Mouse (Mus musculus): ENCODE measurements around the gene Gm10277. TPM values are rescaled to one million over a fixed set of nuclear protein-coding genes. Genes with fewer than 3 reads are reported as not detected.
A peak's percentile ranks its signal among the peaks of the same experiment; 100 is the strongest.

Gm10277 gene
- not detected for total RNA-seq (2021)
- long read RNA-seq, experiment 1: 0 reads
- long read RNA-seq, experiment 2: 0 reads

DNA sequence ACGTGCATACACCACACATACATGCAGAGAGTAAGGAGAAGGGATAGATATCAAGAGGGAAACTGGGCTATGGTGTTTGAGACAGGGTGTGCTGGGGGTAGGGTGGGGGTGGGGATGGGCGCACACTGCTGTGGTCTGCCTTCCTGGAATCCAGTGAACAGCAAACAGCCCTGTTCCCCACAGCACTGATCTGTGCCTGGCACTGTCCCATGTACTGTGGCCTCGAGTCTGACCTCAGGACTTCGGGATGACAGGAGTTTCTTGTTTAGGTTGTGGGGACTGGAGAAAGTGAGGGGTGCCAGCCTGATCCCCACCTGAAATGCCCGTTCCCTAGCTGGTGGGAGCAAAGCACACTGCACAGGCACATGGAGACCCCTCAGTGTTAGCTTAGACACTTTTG, at the start of gene Gm10277:
TSS of gene Gm10277 (minus strand) at position 41 of the 400 bp plus-strand sequence.
- DNase-seq (ENCODE audit: low spot score in 2 of 2): no peak

DNA sequence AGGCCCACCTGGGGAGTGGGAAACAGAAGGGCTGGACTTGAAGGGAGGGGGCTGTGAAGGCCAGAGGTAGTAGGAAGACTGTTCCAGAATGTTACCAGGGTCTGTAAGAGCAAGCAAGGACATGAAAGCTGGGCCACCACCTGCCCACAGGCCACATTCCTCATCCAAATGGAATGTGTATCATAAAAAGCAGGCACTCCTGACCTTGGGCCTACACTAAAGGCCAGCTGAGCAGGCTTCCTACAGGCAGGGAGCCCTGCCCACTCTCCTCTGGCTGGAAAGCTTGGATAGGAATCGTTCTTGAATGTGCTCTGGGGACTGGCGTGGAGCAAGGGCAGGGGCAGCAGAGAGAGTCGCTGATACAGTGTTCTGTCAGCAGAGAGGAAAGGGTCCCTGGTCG, 49.2 kb upstream of the Gm10277 start:
- peak in 1 of 2 experiments; percentile 23 for DNase-seq (ENCODE audit: low spot score in 2 of 2)

DNA sequence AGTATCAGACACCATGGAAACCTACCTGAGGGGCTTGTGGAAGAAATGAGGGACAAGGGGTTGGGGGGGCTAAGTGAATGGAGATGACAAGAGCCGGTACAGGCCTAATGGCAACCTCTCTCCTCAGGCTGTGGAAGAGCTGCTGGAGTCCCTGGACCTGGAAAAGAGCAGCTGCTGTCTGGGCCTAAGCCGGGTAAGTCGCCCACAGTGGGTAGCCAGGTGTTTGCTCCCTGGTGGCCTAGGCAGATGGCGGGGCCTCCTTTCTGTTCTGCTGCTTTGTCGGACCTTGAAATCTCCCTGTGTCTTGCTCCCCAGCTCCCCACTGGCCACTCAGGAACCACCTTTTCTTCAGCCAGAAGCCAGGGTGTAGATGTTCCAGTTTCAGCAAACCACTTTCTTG, 48.7 kb upstream of the Gm10277 start:
- DNase-seq (ENCODE audit: low spot score in 2 of 2): no peak

DNA sequence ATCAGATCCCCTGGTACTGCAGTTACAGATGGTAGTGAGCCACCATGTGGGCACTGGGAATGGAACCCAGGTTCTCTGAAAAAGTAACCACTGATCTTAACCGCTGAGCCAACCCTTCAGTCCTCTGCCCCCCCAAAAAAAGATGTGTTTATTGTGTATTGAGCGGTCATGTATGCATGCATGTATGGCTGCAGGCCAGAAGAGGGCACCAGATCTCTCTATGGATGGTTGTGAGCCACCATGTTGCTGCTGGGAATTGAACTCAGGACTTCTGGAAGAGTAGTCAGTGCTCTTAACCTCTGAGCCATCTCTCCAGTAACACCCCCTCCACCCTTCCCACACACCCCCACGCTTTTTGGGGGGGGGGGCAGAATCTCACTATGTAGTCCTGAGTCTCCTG, 47.6 kb upstream of the Gm10277 start:
- DNase-seq (ENCODE audit: low spot score in 2 of 2): no peak

DNA sequence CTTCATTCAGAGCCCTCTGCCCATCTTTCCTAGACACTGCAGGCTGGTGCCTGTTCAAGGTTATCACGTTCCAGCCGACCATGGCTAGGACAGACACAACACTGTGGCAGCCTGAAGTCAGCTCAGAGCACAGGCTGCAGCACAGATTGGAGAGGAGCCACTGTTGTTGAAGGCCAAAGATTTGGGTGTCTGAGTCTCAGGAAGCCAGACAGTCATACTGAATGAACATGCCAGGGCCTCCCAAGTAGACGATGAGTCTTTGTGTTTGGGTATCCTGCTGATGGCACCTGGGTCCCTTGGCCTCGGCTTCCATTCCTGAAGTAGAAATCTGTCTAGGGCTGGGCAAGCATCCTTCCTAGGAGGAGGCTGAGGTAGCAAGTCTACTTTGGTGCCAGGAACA, 45.0 kb upstream of the Gm10277 start:
- DNase-seq (ENCODE audit: low spot score in 2 of 2): no peak

DNA sequence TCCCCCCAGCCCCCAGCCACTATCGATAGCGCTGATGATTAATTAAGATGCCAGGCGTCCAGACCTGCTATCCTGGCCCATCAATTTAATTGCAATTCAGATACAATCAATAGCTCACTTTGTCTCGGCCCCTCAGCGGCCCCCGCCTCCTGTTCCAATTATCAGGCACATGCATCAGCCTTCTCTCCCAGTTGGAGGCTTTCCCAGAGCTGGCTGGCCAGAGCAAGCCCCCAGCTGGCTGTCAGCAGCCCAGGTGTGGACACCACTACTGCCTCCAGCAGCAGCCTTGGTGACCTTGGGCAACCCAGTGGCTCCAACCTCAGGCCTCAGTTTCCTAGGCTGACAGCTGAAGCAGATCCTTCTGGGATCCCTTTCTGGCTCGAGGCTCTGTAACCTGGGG, 43.3 kb upstream of the Gm10277 start:
- DNase-seq (ENCODE audit: low spot score in 2 of 2): no peak

DNA sequence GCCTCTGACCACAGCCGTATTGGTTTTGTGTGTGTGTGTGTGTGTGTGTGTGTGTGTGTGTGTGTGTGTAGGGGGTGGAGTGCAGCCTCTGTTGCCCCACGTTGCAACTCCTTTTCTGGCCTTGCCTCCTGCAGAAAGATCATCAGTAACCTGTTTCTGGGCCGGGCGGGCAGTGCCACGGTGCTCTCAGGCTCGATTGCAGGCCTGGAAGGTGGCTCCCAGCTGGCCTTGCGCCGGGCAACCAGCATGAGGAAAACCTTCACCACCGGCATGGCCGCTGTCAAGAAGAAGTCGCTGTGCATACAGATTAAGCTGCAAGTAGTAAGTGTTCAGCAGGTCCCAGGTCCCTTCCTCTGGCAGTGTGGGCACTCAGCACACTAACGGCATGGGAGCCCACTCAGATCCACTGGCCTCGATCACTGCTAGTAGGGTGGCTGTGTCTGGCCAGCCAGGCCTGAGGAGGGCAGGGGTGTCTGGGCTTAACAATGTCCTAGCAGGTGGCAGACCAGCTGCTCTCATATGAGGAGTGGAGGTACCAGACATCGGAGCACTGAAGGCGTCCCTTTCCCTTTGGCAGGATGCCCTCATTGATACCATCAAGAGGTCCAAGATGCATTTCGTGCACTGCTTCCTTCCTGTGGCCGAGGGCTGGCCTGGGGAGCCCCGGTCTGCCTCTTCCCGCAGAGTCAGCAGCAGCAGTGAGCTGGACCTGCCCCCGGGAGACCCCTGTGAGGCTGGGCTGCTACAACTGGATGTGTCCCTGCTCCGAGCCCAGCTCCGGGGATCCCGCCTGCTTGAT, 41.7 kb upstream of the Gm10277 start:
- no peak for DNase-seq (ENCODE audit: low spot score in 2 of 2)

DNA sequence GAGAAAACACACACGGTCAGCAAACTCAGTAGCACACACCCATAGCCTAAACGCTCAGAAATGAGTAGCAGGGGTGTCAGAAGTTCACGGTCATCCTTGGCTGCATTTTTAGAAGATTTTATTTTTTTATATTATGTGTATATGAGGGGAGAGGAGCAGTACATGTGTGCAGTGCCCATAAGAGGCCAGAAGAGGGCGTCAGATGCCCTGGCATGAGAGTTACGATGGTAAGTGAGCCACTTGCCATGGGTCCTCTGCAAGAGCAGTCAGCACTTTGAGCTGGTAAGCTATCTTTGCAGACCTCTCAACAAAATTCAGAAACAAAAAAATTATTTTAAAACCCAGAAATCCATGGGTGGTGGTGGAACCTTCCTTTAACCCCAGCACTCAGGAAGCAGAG, 40.6 kb upstream of the Gm10277 start:
- DNase-seq (ENCODE audit: low spot score in 2 of 2): no peak

DNA sequence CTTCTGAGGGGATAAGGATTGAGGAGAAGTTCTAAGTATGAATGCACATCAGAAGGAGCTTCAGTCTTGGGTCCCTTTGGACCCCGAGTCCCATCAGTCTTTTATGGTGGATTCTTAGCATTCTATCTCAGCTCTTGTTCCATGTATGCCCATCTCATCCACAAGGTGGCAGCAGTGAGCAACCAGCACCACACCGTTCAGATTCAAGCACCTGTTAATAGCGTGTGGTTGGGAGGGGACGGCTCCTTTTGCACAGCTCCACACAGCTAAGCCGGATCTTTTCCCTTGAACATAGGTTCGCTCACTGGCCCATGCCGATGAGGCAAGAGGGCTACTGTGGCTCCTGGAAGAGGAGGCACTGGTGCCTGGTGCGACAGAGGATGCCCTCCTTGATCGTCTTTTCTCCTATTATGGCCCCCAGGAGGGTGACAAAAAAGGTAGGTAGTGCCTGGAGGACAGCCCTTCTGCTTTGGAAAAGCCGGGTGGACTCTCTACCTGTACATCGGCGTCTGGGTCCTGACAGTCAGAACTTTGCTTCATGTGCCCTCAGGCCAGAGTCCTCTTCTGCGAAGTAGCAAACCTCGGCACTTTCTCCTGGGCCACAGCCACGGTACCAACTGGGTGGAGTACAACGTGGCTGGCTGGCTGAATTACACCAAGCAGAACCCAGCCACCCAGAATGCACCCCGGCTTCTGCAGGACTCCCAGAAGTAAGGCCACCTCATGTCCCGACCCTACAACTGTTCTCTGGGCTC, 39.9 kb upstream of the Gm10277 start:
- peak; percentile 72 for DNase-seq (ENCODE audit: low spot score in 2 of 2)

DNA sequence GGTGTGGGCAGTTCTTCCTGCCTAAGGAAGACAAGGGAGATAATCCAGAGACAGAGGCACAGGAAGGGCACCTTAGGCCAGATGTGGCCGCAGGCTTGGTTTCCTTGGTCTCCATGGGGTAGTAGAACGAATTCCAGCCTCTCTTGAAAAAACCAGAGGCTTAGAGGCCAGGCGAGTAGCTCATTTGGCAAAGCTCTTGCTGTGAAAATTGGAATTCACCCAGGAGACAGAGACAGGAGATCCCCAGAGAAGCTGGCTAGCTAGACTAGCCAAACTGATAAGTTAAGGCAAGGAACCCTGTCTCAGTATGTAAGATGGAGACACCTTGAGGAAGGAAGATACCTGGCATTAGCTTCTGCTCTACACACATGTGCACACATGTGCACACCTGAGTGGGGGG, 38.8 kb upstream of the Gm10277 start:
- no peak for DNase-seq (ENCODE audit: low spot score in 2 of 2)

DNA sequence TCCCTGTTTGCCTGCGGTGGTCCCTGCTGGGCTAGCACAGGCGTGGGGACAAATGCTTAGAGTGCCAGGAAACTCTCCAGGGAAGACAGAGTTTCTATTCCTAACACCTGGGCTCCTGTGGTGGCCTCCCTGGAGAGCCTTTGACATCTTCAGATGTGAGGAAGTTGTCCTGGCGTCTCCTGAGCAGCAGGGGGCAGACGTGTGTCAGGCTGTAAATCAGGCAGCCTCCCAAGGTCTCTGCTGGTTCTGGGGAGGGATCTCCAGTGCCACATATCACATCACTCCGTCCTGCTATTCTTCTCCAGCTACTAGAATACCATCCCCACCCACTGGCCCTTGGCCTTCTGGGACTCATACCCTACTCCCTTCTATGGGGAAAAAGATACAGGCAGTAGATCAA, 38.3 kb upstream of the Gm10277 start:
- peak; percentile 69 to 74 for DNase-seq (ENCODE audit: low spot score in 2 of 2)

DNA sequence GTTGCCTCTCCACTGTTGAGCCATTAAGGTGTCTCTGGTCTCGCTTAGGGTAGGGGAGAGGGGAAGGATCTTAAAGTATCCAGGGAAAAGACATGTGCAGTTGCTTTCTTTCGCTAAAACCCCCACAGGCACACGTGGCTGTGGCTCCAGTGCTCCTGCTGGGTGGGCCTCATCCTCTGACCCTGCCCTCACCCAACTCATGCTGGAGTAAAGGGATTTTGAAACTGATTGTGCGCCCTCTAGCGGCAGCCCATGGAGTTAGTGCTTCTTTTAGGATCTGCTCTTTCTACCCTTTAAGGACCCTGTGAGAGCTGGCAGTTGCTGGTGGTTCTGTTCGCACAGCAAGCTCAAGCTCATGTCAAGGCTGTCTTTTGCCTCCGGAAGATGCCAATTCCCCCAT, 35.2 kb upstream of the Gm10277 start:
- peak; percentile 52 to 73 for DNase-seq (ENCODE audit: low spot score in 2 of 2)

DNA sequence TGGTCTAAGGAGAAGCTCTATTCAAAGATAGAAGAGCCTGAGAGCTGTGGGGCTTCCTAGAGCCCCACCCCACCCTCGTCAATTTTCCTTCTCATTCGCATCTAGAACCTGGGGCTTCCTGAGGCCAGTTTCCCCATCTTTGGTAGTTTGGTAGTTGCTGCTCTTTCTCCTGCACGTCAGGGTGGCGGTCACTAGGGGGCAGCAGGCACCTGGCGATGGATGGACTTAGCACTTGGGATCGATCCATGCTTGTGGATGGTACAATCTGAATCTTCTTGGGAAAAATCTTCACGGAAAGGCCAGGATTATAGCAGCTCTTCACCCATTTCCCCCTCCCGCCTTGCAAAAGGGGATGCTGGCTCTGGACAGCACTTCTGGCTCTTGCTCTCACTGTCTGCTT, 34.1 kb upstream of the Gm10277 start:
- peak; percentile 61 to 65 for DNase-seq (ENCODE audit: low spot score in 2 of 2)

DNA sequence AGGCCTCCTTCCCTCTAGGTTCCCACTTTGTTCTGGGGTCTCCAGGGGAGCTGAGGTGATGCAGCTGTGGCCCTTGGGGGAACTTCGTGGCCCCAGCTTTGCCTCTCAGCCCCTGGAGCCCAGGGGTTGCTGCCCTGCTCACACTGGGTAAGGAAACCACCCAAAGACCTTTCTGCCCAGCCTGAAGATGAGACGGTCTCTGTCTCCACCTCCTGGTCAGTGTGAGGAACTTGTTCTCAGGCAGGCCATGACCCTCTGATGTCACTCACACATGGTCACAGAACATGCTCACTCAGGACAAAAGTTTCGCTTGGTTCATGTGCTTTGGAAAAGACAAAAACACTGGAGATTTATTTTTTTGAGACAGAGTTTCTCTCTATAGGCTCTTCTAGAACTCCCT, 28.5 kb upstream of the Gm10277 start:
- peak; percentile 75 for DNase-seq (ENCODE audit: low spot score in 2 of 2)

DNA sequence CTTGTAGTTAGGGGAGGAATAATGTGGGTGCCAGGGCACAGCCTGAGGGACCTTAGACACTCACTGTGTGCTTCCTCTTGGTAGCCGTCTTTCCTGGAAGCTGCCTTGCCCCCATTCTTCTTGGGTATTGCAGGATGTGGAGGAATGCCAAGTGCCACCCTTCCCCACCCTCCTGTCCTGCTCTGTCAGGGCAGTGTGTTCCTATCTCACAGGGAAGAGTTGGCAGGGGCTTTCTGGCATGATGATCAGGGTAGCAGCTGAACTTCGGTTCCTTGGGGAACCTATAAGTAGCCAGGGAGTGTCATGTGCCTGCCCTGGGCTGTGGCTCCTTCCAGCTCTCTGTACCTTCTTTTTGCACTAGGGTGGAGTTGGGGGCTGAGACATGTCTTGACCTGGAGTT, 26.4 kb upstream of the Gm10277 start:
- DNase-seq (ENCODE audit: low spot score in 2 of 2): no peak

DNA sequence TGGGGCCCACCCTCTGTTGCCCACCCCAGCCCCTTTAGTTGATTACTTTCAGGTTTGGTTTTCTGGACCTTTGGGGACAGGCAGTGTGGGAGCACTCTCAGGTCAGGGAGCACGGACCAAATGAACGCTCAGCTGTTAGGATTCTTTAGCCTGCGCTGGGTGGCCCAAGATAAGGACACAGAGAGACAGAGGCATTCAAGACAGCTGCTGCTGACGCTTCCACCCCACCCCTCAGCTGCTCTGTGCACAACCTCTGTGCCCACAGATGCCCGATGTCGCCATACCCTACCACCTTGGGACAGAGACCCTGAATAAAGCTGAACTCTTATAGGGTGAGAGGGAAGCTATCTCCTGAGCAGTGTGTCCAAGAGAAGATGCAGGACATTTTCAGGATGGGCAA, 22.5 kb upstream of the Gm10277 start:
- DNase-seq (ENCODE audit: low spot score in 2 of 2): no peak

DNA sequence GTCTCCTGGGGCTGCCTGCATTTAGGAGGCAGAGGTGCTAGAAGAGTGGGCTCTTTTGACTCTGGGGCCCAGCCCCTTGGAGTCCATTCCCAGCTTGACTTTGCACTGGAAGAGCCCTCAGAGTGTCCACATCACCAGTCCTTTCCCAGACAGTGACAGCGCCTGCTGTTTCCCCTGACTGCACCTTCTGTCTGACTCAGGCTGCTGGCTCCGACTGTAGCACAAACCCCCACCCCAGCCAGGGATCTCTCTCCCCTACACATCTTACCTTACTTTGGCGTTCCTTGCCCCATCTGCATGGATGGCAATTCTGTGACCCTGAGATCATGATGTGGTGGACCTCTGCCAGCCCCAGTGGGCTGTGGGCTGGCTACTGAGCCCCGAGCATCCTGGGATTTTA, 21.7 kb upstream of the Gm10277 start:
- no peak for DNase-seq (ENCODE audit: low spot score in 2 of 2)

DNA sequence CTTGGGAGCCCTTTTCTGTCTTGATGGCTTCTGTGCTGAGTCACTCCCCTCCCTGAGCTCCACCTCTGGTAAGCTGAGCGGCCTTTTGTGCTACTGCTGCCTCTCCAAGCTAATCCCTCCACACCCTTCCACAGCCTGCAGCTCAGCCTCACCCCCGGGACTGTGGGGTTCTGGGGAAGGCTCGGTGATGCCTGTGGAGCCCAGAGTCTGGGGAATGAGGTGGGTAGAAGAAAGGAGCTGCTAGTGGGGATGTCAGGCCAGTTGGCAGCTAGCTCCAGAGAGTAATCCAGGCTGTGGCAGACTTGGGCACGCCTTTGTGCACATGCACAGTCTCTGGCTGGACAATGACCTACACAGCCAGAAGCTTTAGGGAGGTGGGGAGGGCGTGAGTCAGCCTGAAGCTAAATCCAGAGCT, 20.5 kb upstream of the Gm10277 start:
- DNase-seq (ENCODE audit: low spot score in 2 of 2): no peak

DNA sequence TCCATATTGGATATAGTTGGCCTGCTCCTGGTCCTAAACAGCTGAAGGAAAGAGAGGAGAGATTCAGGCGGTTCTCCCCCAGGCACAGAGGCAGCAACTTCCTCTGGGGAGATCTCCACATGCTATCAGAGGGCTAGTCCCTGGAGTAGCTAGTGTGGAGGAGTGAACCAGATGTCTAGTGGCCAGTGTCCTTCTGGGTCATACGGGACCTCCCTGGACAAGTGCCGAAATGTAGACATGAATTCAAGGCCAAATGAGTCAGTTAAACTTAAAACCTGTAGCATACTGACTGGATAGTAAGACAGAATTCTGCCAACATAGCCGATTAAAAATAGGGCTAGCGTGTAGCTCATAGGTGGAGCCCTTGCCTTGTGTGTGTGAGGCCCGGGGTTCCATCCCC, 19.3 kb upstream of the Gm10277 start:
- DNase-seq (ENCODE audit: low spot score in 2 of 2): no peak

DNA sequence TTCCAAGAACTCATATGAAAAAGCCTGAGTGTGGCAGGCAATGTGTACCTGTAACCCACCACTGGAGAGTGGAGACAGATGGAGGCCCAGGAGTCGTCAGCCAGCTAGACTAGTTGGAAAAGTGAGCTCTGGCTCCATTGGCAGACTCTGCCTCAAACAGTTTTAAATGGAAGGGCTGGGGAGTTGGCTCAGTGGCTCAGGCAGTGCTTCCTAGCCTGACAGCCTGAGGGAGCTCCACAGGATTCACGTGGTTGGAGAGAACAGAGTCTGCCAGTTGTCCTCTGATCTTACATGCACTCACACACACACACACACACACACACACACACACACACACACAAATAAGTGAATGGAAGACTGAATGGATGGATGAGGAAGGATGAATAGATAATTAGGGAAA, 18.7 kb upstream of the Gm10277 start:
- DNase-seq (ENCODE audit: low spot score in 2 of 2): no peak

DNA sequence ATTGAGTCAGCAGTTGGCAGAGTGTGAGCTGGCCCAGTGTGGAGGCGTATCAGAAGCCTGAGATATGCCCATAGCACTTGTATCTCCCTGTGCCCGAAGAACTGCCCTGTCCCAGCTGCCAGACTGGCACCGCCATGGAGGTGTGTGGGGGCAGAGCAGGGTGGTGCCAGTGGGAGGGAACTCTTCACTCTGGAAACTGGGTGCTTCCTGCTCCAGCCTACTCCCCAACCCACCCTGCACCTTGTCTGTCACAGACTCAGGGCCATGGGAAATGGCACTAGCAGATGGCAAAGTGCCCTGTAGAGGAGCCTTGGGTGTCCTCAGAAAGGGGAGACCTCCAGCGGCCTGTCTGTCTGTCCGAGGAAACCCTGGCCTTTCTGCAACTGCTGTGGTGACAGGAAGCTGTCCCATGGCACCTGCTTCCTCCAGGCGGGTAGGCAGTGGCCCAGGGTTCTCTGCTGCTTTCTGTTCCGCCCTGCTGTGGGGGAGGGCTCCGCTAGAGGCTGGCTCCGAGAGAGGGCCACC, 14.9 kb upstream of the Gm10277 start:
- DNase-seq (ENCODE audit: low spot score in 2 of 2): no peak

Measured in adrenal gland, adult 18-20 months (tissue).